Mouse (Mus musculus): ENCODE measurements around the gene Grap.

The Grap gene

GRCm38 (mm10) chr11:61649163-61649580, 3.9 kb upstream of the Grap start:
- peaks cover 8% of the 10 kb centered on the region; the same call in 1 of the 2 replicates for H3K4me1 ChIP-seq (replicated peaks; ENCODE audit: low read depth, low read length)
- H3K27me3 ChIP-seq (ENCODE audit: insufficient read depth, low read length), result peaks cover 24% of the 10 kb centered on the region
- TF ChIP-seq NANOG (IDR thresholded peaks at IDR 0.05; ENCODE audit: borderline replicate concordance, low read length) (no peak), POU5F1 (IDR thresholded peaks at IDR 0.05; ENCODE audit: borderline replicate concordance, low read length) (no peak), CTCF (conservative IDR thresholded peaks at IDR 0.05; ENCODE audit: low read length) (no peak)
- no peaks in the 10 kb centered on the region for H3K36me3 ChIP-seq (ENCODE audit: insufficient read depth, low read length)
- H3K9me3 ChIP-seq (ENCODE audit: low read length), result no peaks in the 10 kb centered on the region
- H3K4me3 ChIP-seq (replicated peaks; ENCODE audit: low read length), result no peak overlapping the region

DNA sequence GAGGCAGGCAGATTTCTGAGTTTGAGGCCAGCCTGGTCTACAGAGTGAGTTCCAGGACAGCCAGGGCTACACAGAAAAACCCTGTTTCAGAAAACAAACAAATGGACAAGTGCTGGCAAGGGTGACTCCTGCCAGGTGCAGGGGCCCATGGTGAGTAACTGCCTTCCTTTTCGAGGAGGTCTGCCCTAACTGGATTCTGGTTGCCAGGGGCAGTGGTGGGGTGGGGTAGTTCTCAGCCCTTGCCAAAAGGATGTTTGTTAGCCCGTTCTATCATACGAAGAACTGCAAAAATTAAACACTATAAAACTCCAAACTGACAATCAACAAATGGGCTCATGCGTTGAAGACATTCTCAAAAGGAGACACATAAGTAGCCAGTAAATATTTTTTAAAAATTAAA, 3.4 kb upstream of the Grap start:
- Histone ChIP-seq H3K4me1 (replicated peaks; ENCODE audit: low read depth, low read length) (peaks cover 8% of the 10 kb centered on the region; the same call in 1 of the 2 replicates), H3K27me3 (ENCODE audit: insufficient read depth, low read length) (peaks cover 27% of the 10 kb centered on the region), H3K9me3 (ENCODE audit: low read length) (no peaks in the 10 kb centered on the region), H3K36me3 (ENCODE audit: insufficient read depth, low read length) (no peaks in the 10 kb centered on the region), H3K4me3 (replicated peaks; ENCODE audit: low read length) (no peak overlapping the region)
- TF ChIP-seq NANOG (IDR thresholded peaks at IDR 0.05; ENCODE audit: borderline replicate concordance, low read length), result no peak
- TF ChIP-seq CTCF (conservative IDR thresholded peaks at IDR 0.05; ENCODE audit: low read length), result no peak
- TF ChIP-seq POU5F1 (IDR thresholded peaks at IDR 0.05; ENCODE audit: borderline replicate concordance, low read length), result no peak

DNA sequence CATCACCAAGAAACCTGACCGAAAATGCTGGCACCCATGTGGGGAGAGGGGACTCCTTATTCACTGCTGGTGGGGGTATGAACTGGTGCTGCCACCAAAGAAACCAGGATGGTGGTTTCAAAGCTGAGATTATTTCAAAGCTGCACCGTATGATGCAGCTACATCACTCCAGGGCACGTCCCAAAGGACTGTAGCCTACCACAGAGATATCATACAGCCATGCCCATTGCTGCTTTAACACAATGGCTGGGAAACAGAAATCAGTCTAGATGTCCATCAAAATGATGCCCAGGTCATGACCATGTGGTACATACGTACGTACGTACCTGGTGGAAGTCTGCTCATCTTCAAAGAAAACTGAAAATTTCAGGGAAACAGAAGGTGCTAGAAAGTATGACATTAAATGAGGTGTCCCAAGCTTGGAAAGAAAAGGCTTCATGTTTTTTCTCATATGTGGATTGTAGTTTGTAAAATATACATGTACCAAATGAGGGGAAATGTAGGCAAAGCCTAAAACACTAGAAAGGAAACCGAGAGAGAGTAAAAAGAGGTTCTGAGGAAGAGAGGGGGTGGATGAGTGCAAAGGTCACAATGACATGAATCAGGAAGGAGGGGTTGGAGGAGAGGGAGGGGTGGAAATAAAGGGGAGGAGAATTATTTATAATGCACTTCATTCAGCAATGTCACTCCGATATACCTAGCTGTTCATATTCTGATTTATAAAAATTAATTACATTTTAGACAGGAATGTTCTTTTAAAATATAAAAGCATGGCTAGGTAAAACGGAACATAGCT, 2.4 kb upstream of the Grap start:
- no peak for TF ChIP-seq POU5F1 (IDR thresholded peaks at IDR 0.05; ENCODE audit: borderline replicate concordance, low read length)
- TF ChIP-seq NANOG (IDR thresholded peaks at IDR 0.05; ENCODE audit: borderline replicate concordance, low read length), result no peak
- TF ChIP-seq CTCF (conservative IDR thresholded peaks at IDR 0.05; ENCODE audit: low read length), result no peak
- H3K27me3 ChIP-seq (ENCODE audit: insufficient read depth, low read length), result peaks cover 31% of the 10 kb centered on the region
- no peaks in the 10 kb centered on the region for H3K36me3 ChIP-seq (ENCODE audit: insufficient read depth, low read length)
- no peaks in the 10 kb centered on the region for H3K9me3 ChIP-seq (ENCODE audit: low read length)
- H3K4me3 ChIP-seq (replicated peaks; ENCODE audit: low read length), result no peak overlapping the region
- H3K4me1 ChIP-seq (replicated peaks; ENCODE audit: low read depth, low read length), result peaks cover 8% of the 10 kb centered on the region; the same call in 1 of the 2 replicates

DNA sequence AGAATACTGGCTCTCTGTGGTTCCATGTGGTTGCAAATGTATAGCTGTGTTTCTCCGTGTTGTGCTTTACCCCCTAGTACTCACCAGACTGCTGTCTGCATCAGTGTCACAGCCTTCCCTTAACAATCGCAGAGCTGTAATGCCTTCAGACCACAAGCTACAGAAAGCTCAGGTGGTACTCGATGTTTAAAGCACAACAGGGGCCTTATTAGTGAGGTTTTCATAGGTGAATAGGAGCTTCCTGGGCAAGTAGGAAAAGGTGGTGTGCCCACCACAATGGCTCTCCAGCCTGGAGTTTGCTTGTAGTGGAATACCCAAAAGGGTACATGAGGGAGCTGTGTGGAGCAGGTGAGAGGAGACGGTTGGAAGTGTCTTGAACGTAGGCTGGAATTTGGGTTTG, 849 bp upstream of the Grap start:
- H3K4me1 ChIP-seq (replicated peaks; ENCODE audit: low read depth, low read length), result peaks cover 16% of the 10 kb centered on the region
- H3K9me3 ChIP-seq (ENCODE audit: low read length), result no peaks in the 10 kb centered on the region
- TF ChIP-seq NANOG (IDR thresholded peaks at IDR 0.05; ENCODE audit: borderline replicate concordance, low read length) (no peak), CTCF (conservative IDR thresholded peaks at IDR 0.05; ENCODE audit: low read length) (no peak), POU5F1 (IDR thresholded peaks at IDR 0.05; ENCODE audit: borderline replicate concordance, low read length) (no peak)
- H3K27me3 ChIP-seq (ENCODE audit: insufficient read depth, low read length), result peaks cover 31% of the 10 kb centered on the region
- no peaks in the 10 kb centered on the region for H3K36me3 ChIP-seq (ENCODE audit: insufficient read depth, low read length)
- no peak overlapping the region for H3K4me3 ChIP-seq (replicated peaks; ENCODE audit: low read length)

- H3K4me1 ChIP-seq (replicated peaks; ENCODE audit: low read depth, low read length), result peaks cover 8% of the 10 kb centered on the region
- H3K9me3 ChIP-seq (ENCODE audit: low read length), result no peaks in the 10 kb centered on the region
- no peak overlapping the region for H3K4me3 ChIP-seq (replicated peaks; ENCODE audit: low read length)
- no peaks in the 10 kb centered on the region for H3K36me3 ChIP-seq (ENCODE audit: insufficient read depth, low read length)
- H3K27me3 ChIP-seq (ENCODE audit: insufficient read depth, low read length), result peaks cover 26% of the 10 kb centered on the region
- TF ChIP-seq POU5F1 (IDR thresholded peaks at IDR 0.05; ENCODE audit: borderline replicate concordance, low read length), result no peak
- TF ChIP-seq CTCF (conservative IDR thresholded peaks at IDR 0.05; ENCODE audit: low read length), result no peak
Measured at GRCm38 (mm10) chr11:61653568-61653967, 503 bp downstream of the Grap start.

DNA sequence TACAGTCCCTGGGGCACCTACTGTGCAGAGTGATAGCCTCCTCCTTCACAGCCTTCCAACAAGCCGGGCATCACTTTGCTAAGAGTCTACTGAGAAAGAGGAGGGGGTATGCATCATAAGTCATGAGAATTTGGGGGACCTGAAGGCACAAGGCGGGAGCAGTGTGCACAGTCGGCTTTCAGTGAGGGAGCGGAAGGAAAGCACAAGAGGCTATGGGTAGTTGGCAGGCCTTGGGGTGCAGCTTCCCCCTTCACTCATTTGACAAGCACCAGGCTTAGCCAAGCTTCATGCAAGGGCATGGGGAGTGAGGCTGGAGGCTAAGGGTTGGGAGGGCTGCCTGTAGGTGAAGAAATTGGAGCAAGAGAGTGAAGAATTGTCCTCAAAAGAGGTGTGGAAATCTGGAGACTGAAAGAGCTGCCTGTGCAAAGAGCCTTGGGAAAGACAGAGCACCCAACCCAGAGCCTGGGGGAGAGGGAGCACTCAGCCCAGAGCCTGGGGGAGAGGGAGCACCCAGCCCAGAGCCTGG, 1.8 kb downstream of the Grap start:
- Histone ChIP-seq H3K4me1 (replicated peaks; ENCODE audit: low read depth, low read length) (peaks cover 13% of the 10 kb centered on the region), H3K9me3 (ENCODE audit: low read length) (no peaks in the 10 kb centered on the region), H3K36me3 (ENCODE audit: insufficient read depth, low read length) (no peaks in the 10 kb centered on the region), H3K4me3 (replicated peaks; ENCODE audit: low read length) (no peak overlapping the region), H3K27me3 (ENCODE audit: insufficient read depth, low read length) (peaks cover 34% of the 10 kb centered on the region)
- TF ChIP-seq NANOG (IDR thresholded peaks at IDR 0.05; ENCODE audit: borderline replicate concordance, low read length) (no peak), POU5F1 (IDR thresholded peaks at IDR 0.05; ENCODE audit: borderline replicate concordance, low read length) (no peak), CTCF (conservative IDR thresholded peaks at IDR 0.05; ENCODE audit: low read length) (no peak)

- Histone ChIP-seq H3K27me3 (ENCODE audit: insufficient read depth, low read length) (peaks cover 36% of the 10 kb centered on the region), H3K36me3 (ENCODE audit: insufficient read depth, low read length) (no peaks in the 10 kb centered on the region), H3K9me3 (ENCODE audit: low read length) (no peaks in the 10 kb centered on the region), H3K4me1 (replicated peaks; ENCODE audit: low read depth, low read length) (peaks cover 13% of the 10 kb centered on the region), H3K4me3 (replicated peaks; ENCODE audit: low read length) (no peak overlapping the region)
- TF ChIP-seq CTCF (conservative IDR thresholded peaks at IDR 0.05; ENCODE audit: low read length) (no peak), POU5F1 (IDR thresholded peaks at IDR 0.05; ENCODE audit: borderline replicate concordance, low read length) (no peak), NANOG (IDR thresholded peaks at IDR 0.05; ENCODE audit: borderline replicate concordance, low read length) (no peak)
Measured at GRCm38 (mm10) chr11:61655649-61656048, 2.6 kb downstream of the Grap start.

GRCm38 (mm10) chr11:61656148-61656850, 3.2 kb downstream of the Grap start:
- Histone ChIP-seq H3K4me3 (replicated peaks; ENCODE audit: low read length) (no peak overlapping the region), H3K27me3 (ENCODE audit: insufficient read depth, low read length) (peaks cover 41% of the 10 kb centered on the region), H3K9me3 (ENCODE audit: low read length) (no peaks in the 10 kb centered on the region), H3K36me3 (ENCODE audit: insufficient read depth, low read length) (no peaks in the 10 kb centered on the region), H3K4me1 (replicated peaks; ENCODE audit: low read depth, low read length) (peaks cover 13% of the 10 kb centered on the region)
- TF ChIP-seq CTCF (conservative IDR thresholded peaks at IDR 0.05; ENCODE audit: low read length) (no peak), POU5F1 (IDR thresholded peaks at IDR 0.05; ENCODE audit: borderline replicate concordance, low read length) (no peak), NANOG (IDR thresholded peaks at IDR 0.05; ENCODE audit: borderline replicate concordance, low read length) (no peak)
